Mouse (Mus musculus) brain, embryonic 14.5 days (tissue): ENCODE results near the gene Fgf22. TPM values are rescaled to one million over a fixed set of nuclear protein-coding genes. Genes with fewer than 3 reads are reported as not detected.

Experiments used
- DNase-seq: peaks from one replicate; pipeline ENCODE4 v3.0.0-alpha.2; 2011; ENCODE audit warnings: low read depth
- CTCF ChIP-seq: fragments of 200-500 bp; IDR thresholded peaks from 2 replicates; pipeline ENCODE4 v1.5.1; 2012; ENCODE audit warnings: inconsistent platforms, mild to moderate bottlenecking, moderate library complexity, borderline replicate concordance; ENCODE audit not compliant: insufficient read depth, insufficient read length; ENCODE audit errors: extremely low read depth
- POLR2A ChIP-seq: fragments of 200-500 bp; IDR thresholded peaks from 2 replicates; pipeline ENCODE4 v1.6.1; 2012; ENCODE audit warnings: mild to moderate bottlenecking, inconsistent platforms, borderline replicate concordance; ENCODE audit not compliant: poor library complexity, insufficient read depth, insufficient read length, severe bottlenecking; ENCODE audit errors: extremely low read depth
- polyA plus RNA-seq: library from polyadenylated mRNA; depleted of rRNA; stranded (reverse); fragments of >200 nt; gene quantifications from 2 replicates; pipeline ENCODE4 v1.2.3, GENCODE M21; 2012; rRNA removed

Fgf22 gene
- polyA plus RNA-seq, result 0.28 and 0.74 TPM in 2 replicates

DNA sequence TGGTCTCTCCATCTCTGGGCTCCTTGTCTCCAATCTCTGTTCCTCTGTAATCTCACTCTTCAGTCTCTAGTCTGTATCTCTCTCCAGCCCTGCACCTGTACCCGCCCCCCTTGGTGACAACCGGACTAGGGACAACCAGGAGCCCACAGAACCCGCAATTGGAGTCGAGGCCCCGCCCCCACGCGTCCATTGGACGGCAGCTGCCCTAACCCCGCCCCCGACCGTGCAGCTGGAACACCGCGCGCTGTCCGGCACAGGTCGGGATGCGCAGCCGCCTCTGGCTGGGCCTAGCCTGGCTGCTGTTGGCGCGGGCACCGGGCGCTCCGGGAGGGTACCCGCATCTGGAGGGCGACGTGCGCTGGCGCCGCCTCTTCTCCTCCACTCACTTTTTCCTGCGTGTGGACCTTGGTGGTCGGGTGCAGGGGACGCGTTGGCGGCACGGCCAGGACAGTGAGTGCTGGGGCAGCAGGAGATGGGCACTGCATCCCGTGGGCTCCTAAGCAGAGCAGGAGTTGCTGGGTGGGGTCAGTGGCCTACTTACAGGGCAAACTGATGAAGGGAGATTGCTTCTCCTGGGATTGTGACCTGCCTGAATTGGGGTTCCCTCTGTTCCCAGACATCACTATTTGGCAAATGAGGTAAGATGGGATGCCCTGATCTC is at the start of gene Fgf22:
Fgf22 (plus strand) TSS at position 221 of the 661 bp plus-strand sequence.
- DNase-seq, result peak; percentile 69
- no peak for TF ChIP-seq POLR2A
- TF ChIP-seq CTCF, result no peak

GRCm38 (mm10) chr10:79705951-79706350 is 48.9 kb upstream of the Fgf22 start:
- DNase-seq, result no peak
- TF ChIP-seq POLR2A (no peak), CTCF (no peak)

DNA sequence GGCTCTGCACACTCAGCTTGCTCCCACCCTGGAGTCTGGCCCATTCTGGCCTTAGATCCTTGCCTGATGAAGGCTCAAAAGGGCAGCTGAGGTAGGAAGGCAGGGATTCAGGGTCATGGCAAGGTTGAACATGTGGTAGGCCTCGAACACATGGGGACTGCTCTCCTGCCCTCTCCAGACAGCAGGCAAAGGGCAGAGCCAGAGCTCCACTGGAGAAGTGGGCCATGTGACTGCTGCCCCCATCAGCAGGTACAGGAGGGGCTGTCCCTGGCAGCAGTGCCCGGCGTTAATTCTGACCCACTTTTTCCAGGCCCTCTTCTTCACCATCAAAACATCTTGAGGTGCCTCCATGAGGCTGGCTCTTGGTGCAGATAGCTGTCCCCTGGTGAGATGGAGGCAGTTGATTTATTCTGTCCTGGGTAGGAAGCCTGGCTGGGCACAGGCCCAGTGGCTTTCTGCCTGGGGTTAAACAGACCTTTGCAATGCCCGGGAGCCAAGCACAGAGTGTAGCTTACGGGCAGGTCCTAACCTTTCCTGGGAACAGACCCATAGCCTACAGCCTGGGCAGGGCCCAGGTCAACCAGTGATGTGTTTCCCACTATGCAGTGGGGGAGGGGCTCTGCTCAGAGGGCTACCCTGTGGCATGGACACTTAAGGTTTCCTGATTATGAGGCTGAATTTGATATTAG is 48.3 kb upstream of the Fgf22 start:
- no peak for DNase-seq
- TF ChIP-seq CTCF (no peak), POLR2A (no peak)

DNA sequence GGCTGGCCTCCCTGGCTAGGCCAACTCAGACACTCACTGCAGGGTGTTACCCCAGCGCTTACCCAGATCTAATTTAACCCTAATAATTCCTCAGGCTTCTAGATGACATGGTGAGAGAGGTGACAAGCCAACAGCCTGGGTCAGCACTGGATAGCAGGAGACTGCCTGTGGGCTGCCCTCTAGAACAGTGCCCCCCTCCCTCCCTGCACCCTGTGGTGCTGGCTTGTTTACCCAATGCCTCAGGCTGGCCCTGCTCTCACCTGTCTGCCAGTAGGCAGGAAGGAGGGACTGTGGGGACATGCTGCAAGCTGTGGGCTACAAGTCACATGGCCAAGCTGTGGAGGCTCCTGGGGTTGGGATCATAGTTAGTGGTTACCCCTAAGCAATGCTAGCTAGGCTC is 47.7 kb upstream of the Fgf22 start:
- no peak for DNase-seq
- TF ChIP-seq POLR2A (no peak), CTCF (no peak)

DNA sequence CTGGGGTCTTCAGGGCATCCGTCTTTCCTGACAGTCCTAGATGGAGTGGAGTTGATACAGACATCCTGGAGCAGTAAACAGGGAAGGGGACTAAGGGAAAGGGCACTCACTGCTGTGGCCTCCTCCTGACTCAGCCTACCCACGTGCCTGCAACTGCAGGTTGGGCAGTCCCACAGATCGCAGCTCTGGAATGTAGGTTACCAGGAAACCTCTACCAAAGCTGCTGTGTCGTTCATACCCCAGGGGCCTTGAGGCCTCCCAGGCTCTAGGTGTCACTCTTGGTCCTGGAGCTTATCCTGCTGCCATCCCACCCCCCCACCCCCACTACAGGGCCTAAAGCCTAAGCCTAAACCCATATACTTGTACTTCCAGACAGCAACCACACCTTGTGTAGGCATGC is 47.1 kb upstream of the Fgf22 start:
- TF ChIP-seq CTCF (no peak), POLR2A (no peak)
- DNase-seq, result no peak

- TF ChIP-seq CTCF, result no peak
- no peak for TF ChIP-seq POLR2A
- DNase-seq, result no peak
Measured at GRCm38 (mm10) chr10:79708668-79709067, 46.2 kb upstream of the Fgf22 start.

DNA sequence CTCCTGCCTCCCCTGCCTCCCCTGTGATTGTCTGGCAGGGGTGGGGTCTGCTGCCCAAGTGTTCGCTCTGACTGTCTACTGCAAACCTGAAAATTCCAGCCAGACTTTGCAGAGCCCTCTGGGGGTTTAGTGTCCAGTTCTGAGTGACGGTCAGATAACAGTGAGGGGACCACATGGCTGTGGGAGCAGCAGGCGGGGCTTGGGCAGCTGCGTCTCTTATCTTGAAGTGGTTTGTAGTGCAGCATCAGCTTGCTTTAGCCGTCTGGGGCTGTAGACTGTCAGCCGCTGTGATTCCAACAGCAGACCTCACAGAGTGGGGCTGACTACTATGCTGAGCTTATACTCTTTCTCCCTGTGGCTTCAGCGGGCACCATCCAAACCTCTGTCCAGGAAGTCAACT is 45.6 kb upstream of the Fgf22 start:
- DNase-seq, result no peak

GRCm38 (mm10) chr10:79712029-79712428 is 42.8 kb upstream of the Fgf22 start:
- no peak for DNase-seq
- TF ChIP-seq CTCF (peak; percentile 28; the same call in 1 of the 2 replicates), POLR2A (no peak)

More for the DNA sequence above, 45.6 kb upstream of the Fgf22 start:
- TF ChIP-seq CTCF (no peak), POLR2A (no peak)

GRCm38 (mm10) chr10:79712499-79713126 is 42.3 kb upstream of the Fgf22 start:
- TF ChIP-seq CTCF, result peak; percentile 90
- TF ChIP-seq POLR2A, result no peak
- peak; percentile 77 for DNase-seq

- no peak for DNase-seq
- TF ChIP-seq POLR2A (no peak), CTCF (no peak)
Measured at GRCm38 (mm10) chr10:79713163-79713562, 41.7 kb upstream of the Fgf22 start.

- TF ChIP-seq CTCF (no peak), POLR2A (no peak)
- DNase-seq, result peak; percentile 28
Measured at GRCm38 (mm10) chr10:79714996-79715395, 39.9 kb upstream of the Fgf22 start.
